Mouse (Mus musculus): ENCODE measurements around the gene Nav2.

Gene Nav2

GRCm38 (mm10) chr7:49075333-49075934, 166.9 kb downstream of the Nav2 start:
- no peaks in the 10 kb centered on the region for H3K9me3 ChIP-seq (ENCODE audit: low read length)
- H3K4me1 ChIP-seq (replicated peaks; ENCODE audit: low read depth, low read length): peaks cover 23% of the 10 kb centered on the region
- no peaks in the 10 kb centered on the region for H3K36me3 ChIP-seq (ENCODE audit: insufficient read depth, low read length)
- TF ChIP-seq CTCF (conservative IDR thresholded peaks at IDR 0.05; ENCODE audit: low read length) (no peak), POU5F1 (IDR thresholded peaks at IDR 0.05; ENCODE audit: borderline replicate concordance, low read length) (no peak)
- no peak overlapping the region for H3K4me3 ChIP-seq (replicated peaks; ENCODE audit: low read length)
- no peaks in the 10 kb centered on the region for H3K27me3 ChIP-seq (ENCODE audit: insufficient read depth, low read length)

- Histone ChIP-seq H3K27me3 (ENCODE audit: insufficient read depth, low read length) (no peaks in the 10 kb centered on the region), H3K4me3 (replicated peaks; ENCODE audit: low read length) (no peak overlapping the region), H3K36me3 (ENCODE audit: insufficient read depth, low read length) (no peaks in the 10 kb centered on the region), H3K9me3 (ENCODE audit: low read length) (no peaks in the 10 kb centered on the region), H3K4me1 (replicated peaks; ENCODE audit: low read depth, low read length) (peaks cover 15% of the 10 kb centered on the region)
- TF ChIP-seq CTCF (conservative IDR thresholded peaks at IDR 0.05; ENCODE audit: low read length): no peak
- no peak for TF ChIP-seq POU5F1 (IDR thresholded peaks at IDR 0.05; ENCODE audit: borderline replicate concordance, low read length)
- TF ChIP-seq NANOG (IDR thresholded peaks at IDR 0.05; ENCODE audit: borderline replicate concordance, low read length): no peak
These were observed 167.8 kb downstream of the Nav2 start for GRCm38 (mm10) chr7:49076283-49076694.

DNA sequence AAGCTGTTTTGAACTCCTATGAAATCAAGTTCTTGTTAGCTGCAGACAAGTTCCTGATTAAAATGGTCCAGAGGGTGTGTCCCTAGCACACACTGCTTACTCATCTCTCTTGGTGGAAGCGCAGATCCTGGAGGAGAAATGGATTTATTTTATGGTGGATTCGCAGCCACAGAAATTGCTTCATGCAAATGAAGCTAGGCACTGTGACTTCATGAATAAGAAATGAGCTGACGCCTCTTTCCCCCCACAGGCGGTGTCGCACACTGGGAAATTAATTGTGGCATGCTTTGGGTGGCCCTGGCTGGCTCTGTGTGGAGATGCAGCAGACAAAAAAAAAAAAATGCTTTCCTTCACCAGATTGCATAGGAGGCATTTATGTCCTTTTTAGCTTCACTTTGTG, 170.4 kb downstream of the Nav2 start:
- H3K36me3 ChIP-seq (ENCODE audit: insufficient read depth, low read length): no peaks in the 10 kb centered on the region
- peaks cover 15% of the 10 kb centered on the region for H3K4me1 ChIP-seq (replicated peaks; ENCODE audit: low read depth, low read length)
- no peaks in the 10 kb centered on the region for H3K9me3 ChIP-seq (ENCODE audit: low read length)
- TF ChIP-seq NANOG (IDR thresholded peaks at IDR 0.05; ENCODE audit: borderline replicate concordance, low read length) (no peak), POU5F1 (IDR thresholded peaks at IDR 0.05; ENCODE audit: borderline replicate concordance, low read length) (no peak), CTCF (conservative IDR thresholded peaks at IDR 0.05; ENCODE audit: low read length) (no peak)
- no peak overlapping the region for H3K4me3 ChIP-seq (replicated peaks; ENCODE audit: low read length)
- H3K27me3 ChIP-seq (ENCODE audit: insufficient read depth, low read length): no peaks in the 10 kb centered on the region

DNA sequence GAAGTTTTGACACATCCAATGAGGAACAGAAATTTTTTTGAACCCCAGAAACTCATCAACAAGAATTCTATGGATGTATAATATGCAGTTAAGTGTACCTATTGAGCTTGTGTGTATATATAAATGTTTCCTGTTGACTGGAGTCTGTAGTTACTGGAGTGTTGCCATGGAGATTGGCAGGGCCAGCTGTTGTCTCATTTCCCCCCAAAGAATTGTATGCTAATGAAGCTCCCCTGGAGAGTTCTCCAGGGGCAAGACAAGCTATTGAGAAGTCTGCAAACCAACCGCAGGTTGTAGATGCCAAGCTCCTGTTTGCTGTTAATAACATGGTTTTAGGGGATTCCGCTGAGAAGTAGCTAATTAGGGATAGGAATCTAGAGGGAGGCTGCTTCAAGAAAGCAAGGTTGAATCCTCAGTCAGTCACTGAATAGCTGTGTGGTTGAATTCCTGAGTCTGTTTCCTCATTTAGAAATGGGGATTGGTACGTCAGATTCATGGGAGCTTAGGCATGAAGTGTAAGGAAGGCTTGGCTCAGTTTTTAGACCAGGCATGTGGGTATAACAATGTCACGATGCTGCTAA, 174.2 kb downstream of the Nav2 start:
- H3K4me3 ChIP-seq (replicated peaks; ENCODE audit: low read length): no peak overlapping the region
- H3K27me3 ChIP-seq (ENCODE audit: insufficient read depth, low read length): no peaks in the 10 kb centered on the region
- peaks cover 15% of the 10 kb centered on the region for H3K4me1 ChIP-seq (replicated peaks; ENCODE audit: low read depth, low read length)
- TF ChIP-seq NANOG (IDR thresholded peaks at IDR 0.05; ENCODE audit: borderline replicate concordance, low read length): no peak
- no peak for TF ChIP-seq POU5F1 (IDR thresholded peaks at IDR 0.05; ENCODE audit: borderline replicate concordance, low read length)
- TF ChIP-seq CTCF (conservative IDR thresholded peaks at IDR 0.05; ENCODE audit: low read length): no peak
- H3K9me3 ChIP-seq (ENCODE audit: low read length): no peaks in the 10 kb centered on the region
- H3K36me3 ChIP-seq (ENCODE audit: insufficient read depth, low read length): no peaks in the 10 kb centered on the region

DNA sequence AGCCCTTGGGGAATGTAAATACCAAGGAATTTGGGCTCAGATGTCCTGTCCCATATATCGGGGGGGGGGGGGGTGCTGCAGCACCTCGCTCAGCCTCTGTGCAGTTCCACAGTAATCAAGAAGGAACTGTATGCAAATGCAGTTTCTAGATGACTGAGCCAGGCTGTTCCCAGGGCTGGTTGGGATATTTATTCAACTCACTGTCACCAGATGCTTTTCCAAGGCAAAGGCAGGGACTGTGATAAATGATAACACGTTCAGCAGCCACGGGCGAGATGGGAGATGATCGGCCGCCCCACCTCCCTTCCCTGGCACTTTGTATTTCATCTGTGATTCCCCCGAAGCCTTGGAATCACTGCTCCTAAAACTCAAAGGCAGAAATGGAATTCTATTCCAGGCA, 176.3 kb downstream of the Nav2 start:
- Histone ChIP-seq H3K9me3 (ENCODE audit: low read length) (no peaks in the 10 kb centered on the region), H3K4me1 (replicated peaks; ENCODE audit: low read depth, low read length) (peaks cover 11% of the 10 kb centered on the region), H3K4me3 (replicated peaks; ENCODE audit: low read length) (no peak overlapping the region), H3K27me3 (ENCODE audit: insufficient read depth, low read length) (no peaks in the 10 kb centered on the region; the same call in 1 of the 2 replicates), H3K36me3 (ENCODE audit: insufficient read depth, low read length) (no peaks in the 10 kb centered on the region)
- no peak for TF ChIP-seq CTCF (conservative IDR thresholded peaks at IDR 0.05; ENCODE audit: low read length)
- no peak for TF ChIP-seq POU5F1 (IDR thresholded peaks at IDR 0.05; ENCODE audit: borderline replicate concordance, low read length)

GRCm38 (mm10) chr7:49085759-49086158, 177.2 kb downstream of the Nav2 start:
- Histone ChIP-seq H3K4me3 (replicated peaks; ENCODE audit: low read length) (no peak overlapping the region), H3K9me3 (ENCODE audit: low read length) (no peaks in the 10 kb centered on the region), H3K4me1 (replicated peaks; ENCODE audit: low read depth, low read length) (peaks cover 11% of the 10 kb centered on the region), H3K27me3 (ENCODE audit: insufficient read depth, low read length) (no peaks in the 10 kb centered on the region; the same call in 1 of the 2 replicates), H3K36me3 (ENCODE audit: insufficient read depth, low read length) (no peaks in the 10 kb centered on the region)
- no peak for TF ChIP-seq NANOG (IDR thresholded peaks at IDR 0.05; ENCODE audit: borderline replicate concordance, low read length)
- TF ChIP-seq CTCF (conservative IDR thresholded peaks at IDR 0.05; ENCODE audit: low read length): no peak
- no peak for TF ChIP-seq POU5F1 (IDR thresholded peaks at IDR 0.05; ENCODE audit: borderline replicate concordance, low read length)

GRCm38 (mm10) chr7:49087154-49087553, 178.6 kb downstream of the Nav2 start:
- TF ChIP-seq POU5F1 (IDR thresholded peaks at IDR 0.05; ENCODE audit: borderline replicate concordance, low read length) (no peak), CTCF (conservative IDR thresholded peaks at IDR 0.05; ENCODE audit: low read length) (no peak), NANOG (IDR thresholded peaks at IDR 0.05; ENCODE audit: borderline replicate concordance, low read length) (no peak)

GRCm38 (mm10) chr7:49088198-49088912, 179.8 kb downstream of the Nav2 start:
- H3K36me3 ChIP-seq (ENCODE audit: insufficient read depth, low read length): no peaks in the 10 kb centered on the region
- no peak overlapping the region for H3K4me3 ChIP-seq (replicated peaks; ENCODE audit: low read length)
- no peaks in the 10 kb centered on the region for H3K9me3 ChIP-seq (ENCODE audit: low read length)
- no peaks in the 10 kb centered on the region; the same call in 1 of the 2 replicates for H3K27me3 ChIP-seq (ENCODE audit: insufficient read depth, low read length)
- peaks cover under 1% of the 10 kb centered on the region; the same call in 1 of the 2 replicates for H3K4me1 ChIP-seq (replicated peaks; ENCODE audit: low read depth, low read length)
- TF ChIP-seq POU5F1 (IDR thresholded peaks at IDR 0.05; ENCODE audit: borderline replicate concordance, low read length) (no peak), CTCF (conservative IDR thresholded peaks at IDR 0.05; ENCODE audit: low read length) (no peak), NANOG (IDR thresholded peaks at IDR 0.05; ENCODE audit: borderline replicate concordance, low read length) (no peak)

More at GRCm38 (mm10) chr7:49087154-49087553, 178.6 kb downstream of the Nav2 start:
- no peaks in the 10 kb centered on the region; the same call in 1 of the 2 replicates for H3K27me3 ChIP-seq (ENCODE audit: insufficient read depth, low read length)
- H3K36me3 ChIP-seq (ENCODE audit: insufficient read depth, low read length): no peaks in the 10 kb centered on the region
- no peaks in the 10 kb centered on the region for H3K9me3 ChIP-seq (ENCODE audit: low read length)
- peaks cover 11% of the 10 kb centered on the region for H3K4me1 ChIP-seq (replicated peaks; ENCODE audit: low read depth, low read length)
- H3K4me3 ChIP-seq (replicated peaks; ENCODE audit: low read length): no peak overlapping the region

Measured in E14TG2a.4 (cell line).